Mouse (Mus musculus): Measurements from ENCODE around the gene Kmt2a.

DNA sequence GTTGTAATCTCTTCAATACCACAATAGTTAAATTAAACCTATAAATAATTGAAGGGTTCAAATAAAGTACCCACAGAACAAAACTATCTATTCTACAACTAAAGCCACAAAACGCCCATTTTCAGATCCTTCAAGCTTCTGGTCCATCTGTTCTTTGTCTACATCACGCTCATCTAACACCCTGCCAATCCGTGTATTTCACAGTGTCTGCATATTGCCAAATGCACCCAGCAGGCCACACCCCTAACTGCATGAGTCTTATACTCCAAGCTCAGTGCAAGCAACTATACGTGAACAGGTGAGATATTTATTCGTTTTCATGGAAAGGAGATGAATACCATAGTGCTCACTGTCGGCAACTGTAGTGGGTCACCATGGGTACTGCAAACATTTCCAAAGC lies 25.9 kb downstream of the Kmt2a start:
- TF ChIP-seq CTCF (IDR thresholded peaks at IDR 0.05; ENCODE audit: control insufficient read depth, insufficient read depth, low read length) (no peak), POLR2A (IDR thresholded peaks at IDR 0.05; ENCODE audit: borderline replicate concordance, control insufficient read depth, low read depth, low read length) (no peak)

Data from bone marrow, adult 2 months (tissue).